Mouse (Mus musculus): ENCODE data around the gene Lrrc74b.

Lrrc74b gene

GRCm38 (mm10) chr16:17496499-17497305 lies 64.3 kb downstream of the Lrrc74b start:
- DNase-seq (ENCODE audit: low spot score) = peak; percentile 87

All from testis, postnatal 10 days (tissue).